In the genomic region with DNA sequence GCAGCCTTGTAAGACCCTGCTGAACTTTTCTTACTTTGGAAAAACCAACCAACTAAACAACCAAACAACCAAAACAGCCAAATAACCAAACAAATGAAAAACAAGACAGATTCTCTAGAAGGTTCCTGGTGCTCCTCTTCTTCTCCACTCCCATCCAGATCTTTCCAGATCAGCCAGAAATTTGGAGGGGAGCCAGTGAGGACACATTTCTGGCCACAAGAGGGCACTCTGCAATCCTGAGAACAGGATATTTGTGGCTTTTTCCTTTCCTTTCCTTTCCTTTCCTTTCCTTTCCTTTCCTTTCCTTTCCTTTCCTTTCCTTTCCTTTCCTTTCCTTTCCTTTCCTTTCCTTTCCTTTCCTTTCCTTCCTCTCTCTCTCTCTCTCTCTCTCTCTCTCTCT, we compare ENCODE assay signal across 7 mouse cellular contexts.
DNase-seq lines count a peak whose midpoint lies in the region; ATAC-seq and TF ChIP-seq lines count a peak whose summit lies in the region.
"Not testable (repeated sequence)": the region's sequence is repeated elsewhere in the genome, so short reads cannot be mapped to it uniquely, and the experiment has no call there.

No protein-coding gene starts in this region.

- not testable (repeated sequence) for H3K4me2 ChIP-seq in intestine, postnatal 0 days (replicated peaks; ENCODE audit: low read depth)

- H3K36me3 ChIP-seq in intestine, postnatal 0 days (ENCODE audit: control insufficient read depth, insufficient read depth) = not testable (repeated sequence)

- ATAC-seq in intestine, postnatal 0 days = not testable (repeated sequence)

- not testable (repeated sequence) for H3K27me3 ChIP-seq in intestine, postnatal 0 days (replicated peaks; ENCODE audit: control insufficient read depth, insufficient read depth, low read length)

- H3K9ac ChIP-seq in intestine, postnatal 0 days (ENCODE audit: low read depth, low read length) = not testable (repeated sequence)

- not testable (repeated sequence) for H3K4me1 ChIP-seq in intestine, postnatal 0 days (replicated peaks; ENCODE audit: control insufficient read depth, insufficient read depth, low read length)

- peak; percentile 82 for TF ChIP-seq CTCF in intestine, postnatal 0 days (IDR thresholded peaks at IDR 0.05; ENCODE audit: low read depth)

- H3K9me3 ChIP-seq in intestine, postnatal 0 days (ENCODE audit: control insufficient read depth) = not testable (repeated sequence)

- peak; percentile 62 to 93 for DNase-seq in adrenal gland, adult (ENCODE audit: inconsistent age in 2 of 2, low spot score in 1 of 2)
- DNase-seq in cerebellum, postnatal 36 days = peak; percentile 78 to 85
- peak; percentile 52 to 56 for DNase-seq in gastrocnemius, adult 8-10 months (ENCODE audit: low spot score in 2 of 2)
- DNase-seq in left cerebral cortex, adult 11 months (ENCODE audit: low spot score) = peak; percentile 62
- peak; percentile 87 for DNase-seq in lung, postnatal 14 days
- peak; percentile 79 to 86 for DNase-seq in right cerebral cortex, adult 2 months (ENCODE audit: low spot score in 2 of 2)

- H3K27ac ChIP-seq in intestine, postnatal 0 days (ENCODE audit: low read depth, low read length) = not testable (repeated sequence)

- H3K4me3 ChIP-seq in intestine, postnatal 0 days (ENCODE audit: low read depth, low read length) = not testable (repeated sequence)
